Mouse (Mus musculus): ENCODE results near the gene Trove2. TPM values are rescaled to one million over a fixed set of nuclear protein-coding genes. Genes with fewer than 3 reads are reported as not detected.

Gene Trove2
- polyA plus RNA-seq (2015; fragmentation: Nextera tagmentation; extraction: Ambion mirVana) = 17.1 and 18.0 TPM in 2 replicates

- peak within 1 kb of the TSS; percentile 61 for H3K4me3 ChIP-seq
- peak within 1 kb of the TSS; percentile 68 for H3K27ac ChIP-seq
- H3K9me3 ChIP-seq = no peaks in the 10 kb centered on the region
- peak; percentile 96 for ATAC-seq (ENCODE audit: insufficient number of reproducible peaks, low FRiP score, low TSS enrichment, low read depth)
- no peaks in the 10 kb centered on the region for H3K27me3 ChIP-seq
- H3K36me3 ChIP-seq = peaks cover 5% of the 10 kb centered on the region; the same call in 1 of the 2 replicates
- H3K9ac ChIP-seq = peak within 1 kb of the TSS; percentile 71
- H3K4me1 ChIP-seq = no peaks in the 10 kb centered on the region
- peak within 1 kb of the TSS; percentile 89 for H3K4me2 ChIP-seq
- whole genome bisulfite sequencing = under 1% methylated on average over 83 of the region's 84 CpGs
Measured at GRCm38 (mm10) chr1:143776446-143777411, at the start of gene Trove2, which contains the start of gene Uchl5. Trove2 (minus strand) TSS chr1:143777068. Uchl5 (plus strand) TSS chr1:143777272.

- no peaks in the 10 kb centered on the region for H3K4me1 ChIP-seq
- H3K36me3 ChIP-seq = no peaks in the 10 kb centered on the region
- H3K4me2 ChIP-seq = no peak overlapping the region
- no peak overlapping the region for H3K27ac ChIP-seq
- no peaks in the 10 kb centered on the region for H3K9me3 ChIP-seq
- no peak for ATAC-seq (ENCODE audit: insufficient number of reproducible peaks, low FRiP score, low TSS enrichment, low read depth)
- 90% methylated on average over 3 of the region's 3 CpGs for WGBS
- no peak overlapping the region for H3K9ac ChIP-seq
- no peaks in the 10 kb centered on the region for H3K27me3 ChIP-seq
- H3K4me3 ChIP-seq = no peak overlapping the region
Measured at GRCm38 (mm10) chr1:143822677-143823076, 45.8 kb upstream of the Trove2 start.

GRCm38 (mm10) chr1:143820096-143820877 lies 43.4 kb upstream of the Trove2 start:
- H3K4me1 ChIP-seq = no peaks in the 10 kb centered on the region
- no peaks in the 10 kb centered on the region for H3K36me3 ChIP-seq
- no peak overlapping the region for H3K27ac ChIP-seq
- no peaks in the 10 kb centered on the region for H3K9me3 ChIP-seq
- 74% methylated on average over 2 of the region's 2 CpGs for WGBS
- no peak for ATAC-seq (ENCODE audit: insufficient number of reproducible peaks, low FRiP score, low TSS enrichment, low read depth)
- H3K4me2 ChIP-seq = no peak overlapping the region
- no peak overlapping the region for H3K9ac ChIP-seq
- no peak overlapping the region for H3K4me3 ChIP-seq
- no peaks in the 10 kb centered on the region for H3K27me3 ChIP-seq

DNA sequence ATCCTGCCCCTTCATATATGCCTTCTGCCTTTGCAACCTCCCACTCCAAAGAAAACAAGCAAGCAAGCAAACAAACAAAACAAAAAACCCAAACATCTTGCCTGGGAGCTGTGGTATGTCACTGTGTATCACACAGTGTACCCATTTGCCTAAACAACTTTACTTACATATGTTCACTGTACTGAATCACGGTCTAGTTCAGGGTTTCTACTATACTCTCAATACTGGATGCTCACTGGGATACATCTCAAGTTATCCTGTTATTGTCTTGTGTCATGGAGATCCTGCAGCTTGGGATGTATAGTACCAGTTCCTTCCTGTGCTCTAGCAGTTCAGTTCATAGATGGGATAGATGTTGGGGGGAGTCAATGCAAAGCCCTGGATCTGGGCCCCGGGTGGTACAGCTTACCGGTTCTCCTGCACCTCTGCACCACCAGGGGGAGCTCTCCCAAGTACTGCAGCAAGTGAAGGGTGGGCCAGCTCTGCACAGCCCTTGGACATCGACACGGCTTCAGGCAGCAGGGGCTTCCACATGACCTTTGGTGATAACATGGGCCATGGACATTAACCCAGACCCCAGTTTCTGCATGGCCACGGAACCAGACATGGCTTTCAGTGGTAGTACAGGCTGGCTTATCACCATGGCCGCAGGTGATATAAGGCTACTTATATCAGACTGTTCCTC lies 37.0 kb upstream of the Trove2 start:
- Histone ChIP-seq H3K27ac (no peak overlapping the region), H3K36me3 (no peaks in the 10 kb centered on the region), H3K9me3 (no peaks in the 10 kb centered on the region), H3K4me2 (no peak overlapping the region), H3K9ac (no peak overlapping the region), H3K4me1 (no peaks in the 10 kb centered on the region), H3K27me3 (no peaks in the 10 kb centered on the region), H3K4me3 (no peak overlapping the region)
- 40% methylated on average over 7 of the region's 7 CpGs for WGBS
- no peak for ATAC-seq (ENCODE audit: insufficient number of reproducible peaks, low FRiP score, low TSS enrichment, low read depth)

DNA sequence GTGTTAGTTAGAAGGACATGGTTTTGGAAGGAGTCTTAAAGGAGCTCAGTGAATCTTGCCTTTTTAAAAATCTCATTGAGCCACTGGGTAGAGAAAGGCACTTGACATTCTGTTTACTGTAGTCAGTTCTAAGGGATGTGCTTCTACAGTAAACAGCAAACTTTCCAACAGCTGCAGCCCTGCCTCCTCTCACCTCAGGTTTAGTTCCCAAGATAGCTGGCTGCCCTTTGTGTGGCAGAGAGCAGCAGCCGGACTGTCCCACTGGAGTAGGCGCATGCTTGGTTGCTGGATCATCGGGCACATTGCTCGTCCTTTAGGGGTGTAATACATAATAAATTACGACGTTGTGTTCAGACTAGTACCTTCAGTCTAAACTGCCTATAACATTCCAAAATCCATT lies 32.2 kb upstream of the Trove2 start:
- Histone ChIP-seq H3K27ac (no peak overlapping the region), H3K4me1 (no peaks in the 10 kb centered on the region), H3K4me2 (no peak overlapping the region), H3K36me3 (peaks cover 9% of the 10 kb centered on the region), H3K9me3 (no peaks in the 10 kb centered on the region), H3K4me3 (no peak overlapping the region), H3K9ac (no peak overlapping the region), H3K27me3 (no peaks in the 10 kb centered on the region)
- WGBS = 81% methylated on average over 6 of the region's 6 CpGs
- ATAC-seq (ENCODE audit: insufficient number of reproducible peaks, low FRiP score, low TSS enrichment, low read depth) = no peak

GRCm38 (mm10) chr1:143803537-143803936 lies 26.7 kb upstream of the Trove2 start:
- Histone ChIP-seq H3K9ac (no peak overlapping the region), H3K4me1 (no peaks in the 10 kb centered on the region), H3K27ac (no peak overlapping the region), H3K27me3 (no peaks in the 10 kb centered on the region), H3K36me3 (peaks cover 20% of the 10 kb centered on the region), H3K9me3 (no peaks in the 10 kb centered on the region), H3K4me3 (no peak overlapping the region), H3K4me2 (no peak overlapping the region)
- ATAC-seq (ENCODE audit: insufficient number of reproducible peaks, low FRiP score, low TSS enrichment, low read depth) = no peak
- WGBS = 36% methylated on average over 4 of the region's 4 CpGs

GRCm38 (mm10) chr1:143788584-143789227 lies 11.8 kb upstream of the Trove2 start:
- Histone ChIP-seq H3K9me3 (no peaks in the 10 kb centered on the region), H3K9ac (no peak overlapping the region), H3K4me3 (no peak overlapping the region), H3K4me1 (no peaks in the 10 kb centered on the region), H3K4me2 (no peak overlapping the region), H3K36me3 (0 out of 2 replicates have a peak, but pooled peaks cover 6% of the 10 kb centered on the region), H3K27me3 (no peaks in the 10 kb centered on the region), H3K27ac (no peak overlapping the region)
- no peak for ATAC-seq (ENCODE audit: insufficient number of reproducible peaks, low FRiP score, low TSS enrichment, low read depth)
- WGBS = 82% methylated on average over 2 of the region's 2 CpGs

- no peaks in the 10 kb centered on the region for H3K27me3 ChIP-seq
- WGBS = under 1% methylated on average over 39 of the region's 39 CpGs
- H3K9me3 ChIP-seq = no peaks in the 10 kb centered on the region
- peak overlapping the region; percentile 57 for H3K27ac ChIP-seq
- H3K4me1 ChIP-seq = no peaks in the 10 kb centered on the region
- H3K4me2 ChIP-seq = peak overlapping the region; percentile 89
- ATAC-seq (ENCODE audit: insufficient number of reproducible peaks, low FRiP score, low TSS enrichment, low read depth) = peak; percentile 16; the same call in 1 of the 2 replicates
- peaks cover 5% of the 10 kb centered on the region; the same call in 1 of the 2 replicates for H3K36me3 ChIP-seq
- H3K9ac ChIP-seq = peak overlapping the region; percentile 71
- peak overlapping the region; percentile 61 for H3K4me3 ChIP-seq
Measured at GRCm38 (mm10) chr1:143777558-143778218, 820 bp upstream of the Trove2 start.

GRCm38 (mm10) chr1:143773909-143774308 lies 3.0 kb downstream of the Trove2 start:
- no peak for ATAC-seq (ENCODE audit: insufficient number of reproducible peaks, low FRiP score, low TSS enrichment, low read depth)
- H3K36me3 ChIP-seq = peaks cover 7% of the 10 kb centered on the region; the same call in 1 of the 2 replicates
- H3K9me3 ChIP-seq = no peaks in the 10 kb centered on the region
- H3K27ac ChIP-seq = no peak overlapping the region
- H3K4me3 ChIP-seq = no peak overlapping the region
- no peak overlapping the region for H3K9ac ChIP-seq
- no peaks in the 10 kb centered on the region for H3K27me3 ChIP-seq
- no peak overlapping the region for H3K4me2 ChIP-seq
- 78% methylated on average over 6 of the region's 6 CpGs for WGBS
- H3K4me1 ChIP-seq = no peaks in the 10 kb centered on the region

GRCm38 (mm10) chr1:143773082-143773481 lies 3.8 kb downstream of the Trove2 start:
- Histone ChIP-seq H3K36me3 (peaks cover 7% of the 10 kb centered on the region; the same call in 1 of the 2 replicates), H3K4me3 (no peak overlapping the region), H3K9ac (no peak overlapping the region), H3K4me2 (no peak overlapping the region), H3K4me1 (no peaks in the 10 kb centered on the region), H3K9me3 (no peaks in the 10 kb centered on the region), H3K27ac (no peak overlapping the region), H3K27me3 (no peaks in the 10 kb centered on the region)
- ATAC-seq (ENCODE audit: insufficient number of reproducible peaks, low FRiP score, low TSS enrichment, low read depth) = no peak
- 84% methylated on average over 7 of the region's 7 CpGs for WGBS
